Mouse (Mus musculus) heart, postnatal 25 days (tissue): ENCODE measurements around the gene Sap18. TPM values are rescaled to one million over a fixed set of nuclear protein-coding genes. Genes with fewer than 3 reads are reported as not detected.
"Not testable (repeated sequence)": the region's sequence is repeated elsewhere in the genome, so short reads cannot be mapped to it uniquely, and the experiment has no call there.

Source experiments
- DNase-seq: peaks from one replicate; pipeline ENCODE4 v3.0.0; 2022; ENCODE audit warnings: low spot score
- intact Hi-C: fragments of 180-260 bp; cut with DNase I; formaldehyde crosslinking; loops from one replicate; pipeline ENCODE4 v1.15.1; 2025
- microRNA-seq: library from miRNA; unstranded; fragments of <30 nt; microRNA quantifications from one replicate; pipeline ENCODE4 v1.2.0, GENCODE M21; 2022
- total RNA-seq, 2 experiments: library from RNA; stranded (reverse); gene quantifications; 2 replicates each; pipeline ENCODE4 v1.2.3; 2021

Sap18 gene
- total RNA-seq, 2 experiments from 2014 or later, result 61.2 to 74.8 TPM

DNA sequence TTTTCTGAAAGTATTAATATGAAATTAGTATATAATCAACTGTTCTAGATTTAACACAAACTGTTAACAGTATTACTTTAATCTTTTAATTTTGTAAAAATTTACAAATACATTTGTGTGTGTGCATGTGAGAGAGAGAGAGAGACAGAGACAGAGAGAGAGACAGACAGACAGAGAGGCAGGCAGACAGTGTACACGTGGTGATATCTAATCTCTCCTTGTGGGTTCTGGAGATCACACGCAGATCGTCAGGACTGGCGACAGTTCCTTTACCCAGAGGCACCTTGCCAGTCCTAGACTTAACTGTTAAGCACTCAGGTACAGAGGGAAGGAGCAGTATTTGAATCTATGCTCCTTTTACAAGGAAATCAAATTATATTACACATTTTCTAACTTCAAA is 22.9 kb downstream of the Sap18 start:
- DNase-seq, result no peak
- intact Hi-C loops, result no loop called here

DNA sequence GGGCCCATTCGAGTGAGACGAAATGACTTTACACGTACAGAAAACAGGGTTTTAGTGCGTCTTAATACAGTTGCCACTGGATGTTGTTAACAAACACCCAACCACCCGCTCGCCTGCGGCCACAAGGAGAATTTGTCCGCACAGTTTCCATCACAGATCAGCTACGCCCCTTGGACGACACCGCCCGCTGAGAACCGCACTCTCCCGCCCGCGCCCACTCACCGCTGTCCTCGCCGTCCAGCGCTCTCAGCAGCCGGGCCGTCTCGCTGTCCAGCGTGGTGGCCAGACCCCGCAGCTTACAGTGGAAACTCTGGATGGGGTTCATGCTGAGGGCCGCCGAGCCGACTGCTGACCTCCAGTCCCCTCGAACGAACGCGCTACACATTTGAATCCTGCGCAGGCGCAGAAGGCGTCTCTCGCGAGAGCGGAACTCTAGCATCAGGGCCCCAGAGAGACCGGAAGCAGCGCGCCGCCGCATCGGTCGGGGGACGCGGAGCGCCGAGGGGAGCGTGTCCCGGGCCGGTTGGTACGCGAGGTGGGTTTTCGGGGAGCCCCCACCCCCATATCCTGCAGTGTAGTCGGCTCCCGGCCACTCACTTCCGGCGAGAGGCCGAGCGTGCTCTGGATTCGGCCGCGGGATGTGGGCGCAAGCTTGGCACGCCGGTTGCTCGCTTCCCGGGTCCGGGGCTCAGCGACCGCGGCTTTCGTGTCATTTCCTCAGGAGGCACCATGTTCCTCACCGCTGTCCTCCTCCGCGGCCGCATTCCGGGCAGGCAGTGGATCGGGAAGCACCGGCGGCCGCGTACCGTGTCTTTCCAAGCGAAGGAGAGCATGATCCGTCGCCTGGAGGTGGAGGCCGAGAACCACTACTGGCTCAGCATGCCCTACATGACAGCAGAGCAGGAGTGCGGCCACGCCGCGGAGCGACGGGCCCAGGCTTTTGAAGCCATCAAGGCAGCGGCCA is 28.1 kb downstream of the Sap18 start, which contains the start of the genes Ska3 and Mrpl57:
Ska3 (minus strand) TSS at position 398 of the 964 bp plus-strand sequence.
Mrpl57 (plus strand) TSS at position 447 of the 964 bp plus-strand sequence.
- intact Hi-C loops, result loop anchor here (5.0 kb wide), 3 partner anchors 61 to 144 kb away; no protein-coding TSS in a partner anchor

DNA sequence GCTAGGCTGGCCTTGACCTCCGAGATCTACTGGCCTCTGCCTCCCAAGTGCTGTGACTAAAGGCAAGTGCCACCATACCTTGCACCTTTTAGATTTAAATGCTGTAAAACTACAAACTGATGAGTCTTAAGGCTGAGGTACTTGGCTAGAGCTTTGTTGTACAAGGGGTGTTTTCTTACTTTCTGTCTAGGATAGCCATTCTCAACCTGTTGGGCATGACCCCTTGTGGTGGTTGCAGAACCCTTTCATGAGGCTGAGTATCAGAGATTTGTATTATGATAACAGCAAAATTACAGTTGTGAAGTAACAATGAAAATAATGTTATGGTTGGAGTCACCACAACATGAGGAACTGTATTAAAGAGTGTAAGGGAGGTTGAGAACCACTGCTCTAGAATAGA is 29.3 kb downstream of the Sap18 start:
- intact Hi-C loops, result loop anchor here (5.0 kb wide), 3 partner anchors 60 to 145 kb away; no protein-coding TSS in a partner anchor
- DNase-seq, result no peak

More for the DNA sequence above, 28.1 kb downstream of the Sap18 start, which contains the start of the genes Ska3 and Mrpl57:
- DNase-seq, result peak; percentile 84

DNA sequence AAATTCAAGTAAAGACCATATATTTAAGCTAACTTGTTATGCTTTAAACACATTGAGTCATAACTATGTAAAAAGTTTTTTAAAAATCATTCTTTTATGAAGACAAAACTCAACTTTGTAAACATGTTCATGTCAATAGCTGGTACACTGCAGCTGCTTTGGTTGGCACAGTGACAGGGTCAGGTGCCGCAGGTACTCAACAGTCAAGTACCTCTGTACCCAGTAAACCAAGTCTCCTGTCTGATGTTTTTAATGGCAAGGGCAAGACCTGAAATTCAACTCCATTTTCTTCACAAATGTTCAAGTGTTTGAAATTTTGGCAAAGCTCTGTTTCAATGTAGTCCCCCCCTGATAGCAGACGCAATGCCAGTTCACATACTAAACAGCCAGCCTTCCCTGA is 35.5 kb downstream of the Sap18 start:
- intact Hi-C loops, result no loop called here
- DNase-seq, result no peak

DNA sequence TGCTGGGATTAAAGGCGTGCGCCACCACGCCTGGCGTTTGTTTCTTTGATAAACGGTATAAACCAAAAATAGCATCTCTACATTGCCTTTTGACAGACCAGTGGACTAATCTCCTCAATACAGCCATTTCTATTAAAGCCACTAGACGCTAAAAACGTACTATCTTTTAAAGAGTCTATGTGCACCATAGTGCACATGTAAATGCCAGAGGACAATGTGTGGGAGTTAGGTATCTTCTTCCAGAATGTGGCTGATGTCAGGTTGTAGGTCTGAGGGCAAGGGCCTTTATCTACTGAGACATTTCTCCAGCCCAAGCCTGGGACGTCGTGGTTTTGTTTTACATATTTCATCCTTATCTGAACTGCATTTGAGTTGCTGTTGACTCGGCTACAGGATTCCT is 37.2 kb downstream of the Sap18 start:
- intact Hi-C loops, result no loop called here
- DNase-seq, result no peak

DNA sequence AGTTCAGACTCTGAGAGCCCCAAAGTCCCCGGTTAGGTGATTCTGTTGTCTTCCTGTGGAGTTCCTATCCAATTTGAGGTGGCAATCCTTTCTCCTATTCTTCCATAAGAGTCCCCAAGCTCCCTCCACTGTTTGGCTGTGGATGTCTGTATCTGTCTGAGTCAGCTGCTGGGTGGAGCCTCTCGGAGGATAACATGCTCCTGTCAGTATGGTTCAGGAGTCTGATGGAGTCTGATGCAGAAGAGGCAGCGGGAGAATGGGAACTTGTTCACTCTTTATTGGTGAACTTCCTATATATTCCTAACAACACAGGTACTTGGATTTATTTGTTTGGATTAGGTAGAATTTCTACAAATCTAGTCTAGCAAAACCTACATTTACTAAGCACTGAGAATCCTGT is 46.6 kb downstream of the Sap18 start:
- DNase-seq, result no peak
- intact Hi-C loops, result no loop called here

DNA sequence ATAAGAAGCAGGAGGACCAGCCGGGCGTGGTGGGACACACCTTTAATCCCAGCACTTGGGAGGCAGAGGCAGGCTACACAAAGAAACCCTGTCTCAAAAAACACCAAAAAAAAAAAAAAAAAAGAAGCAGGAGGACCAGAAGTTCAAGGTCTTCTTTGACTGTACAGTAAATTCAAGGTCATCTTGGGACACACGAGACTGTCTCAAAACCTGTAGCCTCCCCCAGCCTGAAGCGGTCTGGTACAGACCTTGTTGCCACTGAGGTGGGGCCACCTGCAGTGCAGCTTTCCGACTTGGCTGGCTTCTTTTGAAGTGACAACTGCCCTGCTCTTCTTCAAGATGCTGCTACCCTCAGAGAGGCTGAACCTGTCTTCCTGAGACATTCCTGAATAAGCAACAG is 50.1 kb downstream of the Sap18 start:
- intact Hi-C loops, DNase-seq: not testable (repeated sequence)

DNA sequence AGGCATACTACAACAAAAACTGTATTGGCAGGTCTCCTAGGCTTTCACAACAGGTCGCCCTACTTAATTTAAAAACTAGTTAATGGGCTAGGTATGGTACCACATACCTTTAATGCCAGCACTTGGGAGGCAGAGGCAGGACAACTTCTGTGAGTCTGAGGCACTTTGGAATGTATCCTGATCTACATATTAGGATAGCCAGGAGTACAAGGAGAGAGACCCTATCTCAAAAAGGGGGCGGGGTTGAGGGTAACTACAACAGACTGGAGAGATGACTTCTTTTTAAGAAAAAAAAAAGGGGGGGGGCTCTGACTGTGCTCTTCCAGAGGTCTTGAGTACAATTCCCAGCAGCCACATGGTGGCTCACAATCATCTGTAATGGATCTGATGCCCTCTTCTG is 50.7 kb downstream of the Sap18 start:
- DNase-seq, result no peak
- intact Hi-C loops, result no loop called here

DNA sequence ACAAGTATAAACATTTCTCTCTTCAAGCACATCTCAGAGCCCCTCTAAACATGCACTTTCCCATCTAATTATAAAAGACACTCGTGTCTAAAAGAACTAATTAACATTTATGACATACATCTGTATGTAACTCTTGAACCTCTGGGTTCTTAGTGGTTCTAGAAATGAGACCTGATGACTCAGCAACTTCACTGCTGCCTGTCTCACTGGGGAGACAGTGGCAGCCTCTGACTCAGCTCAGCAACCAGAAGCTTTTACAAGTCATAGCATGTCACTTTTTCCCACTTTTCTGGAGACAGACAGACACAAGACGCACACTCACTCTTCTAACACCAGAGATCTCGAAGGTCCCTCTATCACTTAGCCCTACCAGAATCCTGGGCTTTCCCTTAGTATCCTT is 52.4 kb downstream of the Sap18 start:
- intact Hi-C loops, result no loop called here

DNA sequence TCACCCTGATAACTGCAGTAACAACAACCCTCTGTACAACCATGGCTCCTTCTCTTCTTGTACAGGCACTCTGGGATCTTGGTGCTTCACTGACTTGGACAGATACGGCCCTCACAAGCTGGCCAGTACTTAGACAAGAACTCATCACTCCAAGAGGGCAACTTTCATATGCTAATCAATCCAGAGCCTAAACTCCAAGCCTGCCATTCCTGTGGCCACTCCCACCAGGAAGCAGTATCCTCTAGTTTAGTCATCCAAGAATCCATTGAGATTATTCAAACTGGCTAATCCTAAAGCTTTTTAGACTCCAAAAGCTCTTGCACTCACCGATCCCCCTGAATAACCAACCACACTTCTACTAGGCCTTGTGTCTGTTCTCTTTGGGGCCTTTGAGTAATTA is 55.0 kb downstream of the Sap18 start:
- intact Hi-C loops, result no loop called here
- DNase-seq, result no peak

More for the DNA sequence above, 52.4 kb downstream of the Sap18 start:
- DNase-seq, result no peak

DNA sequence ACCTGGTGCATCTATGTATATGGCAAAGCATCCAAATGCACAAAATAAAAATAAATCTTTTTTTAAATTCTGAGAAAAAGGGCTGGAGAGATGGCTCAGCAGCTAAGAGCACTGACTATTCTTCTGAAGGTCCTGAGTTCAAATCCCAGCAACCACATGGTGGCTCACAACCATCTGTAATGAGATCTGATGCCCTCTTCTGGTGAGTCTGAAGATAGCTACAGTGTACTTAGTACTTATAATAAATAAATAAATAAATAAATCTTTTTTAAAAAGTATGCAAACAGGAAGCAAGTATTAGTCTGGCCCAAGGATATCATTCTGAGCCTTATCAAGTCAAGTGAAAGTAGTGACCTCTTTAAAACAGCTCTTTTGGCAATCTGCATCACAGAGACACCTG is 58.1 kb downstream of the Sap18 start:
- DNase-seq, intact Hi-C loops: not testable (repeated sequence)

Small RNAs within 50 kb of the gene (microRNA-seq; reads per million reads assigned to microRNA genes)
- gene Mir3077, result 0.83 reads per million

Other genes starting within 250 kb of the Sap18 start
- gene Eef1akmt1, start 226.6 kb upstream of the Sap18 start, total RNA-seq, result 10 to 100 TPM; 29.6 to 30.2 TPM
- gene Xpo4, start 132.8 kb upstream of the Sap18 start, total RNA-seq, result 10 to 100 TPM; 11.2 to 11.9 TPM
- gene Gm49361, start 52.1 kb upstream of the Sap18 start, total RNA-seq, result 1 to 10 TPM in 1 of 2 experiments, under 1 TPM in 1; 0.99 to 2.1 TPM
- 10 to 100 TPM; 35.8 to 37.9 TPM for gene Lats2, start 39.8 kb upstream of the Sap18 start, total RNA-seq
- gene Ska3, start 28.0 kb downstream of the Sap18 start, total RNA-seq, result under 1 TPM; 0.17 to 0.39 TPM
- 10 to 100 TPM; 61.4 to 69.0 TPM for gene Mrpl57, start 28.1 kb downstream of the Sap18 start, total RNA-seq
- gene Zdhhc20, start 92.1 kb downstream of the Sap18 start, total RNA-seq, result 10 to 100 TPM in 1 of 2 experiments, 1 to 10 TPM in 1; 6.9 to 10.9 TPM
- 10 to 100 TPM; 63.4 to 65.6 TPM for gene Micu2, start 201.1 kb downstream of the Sap18 start, total RNA-seq